Mouse (Mus musculus) retina, embryonic 14.5 days (tissue): ENCODE measurements at regions not wholly inside any gene's neighbourhood (a gene's known extent, or its start where the extent isn't known, plus 50 kb on each side); places are given as distances from the start of the nearest gene placed in this dataset.
A peak's percentile ranks its signal among the peaks of the same experiment; 100 is the strongest.

ENCODE experiments used
- DNase-seq: peaks from one replicate; pipeline ENCODE4 v3.0.0-alpha.2; 2015; ENCODE audit warnings: low spot score

DNA sequence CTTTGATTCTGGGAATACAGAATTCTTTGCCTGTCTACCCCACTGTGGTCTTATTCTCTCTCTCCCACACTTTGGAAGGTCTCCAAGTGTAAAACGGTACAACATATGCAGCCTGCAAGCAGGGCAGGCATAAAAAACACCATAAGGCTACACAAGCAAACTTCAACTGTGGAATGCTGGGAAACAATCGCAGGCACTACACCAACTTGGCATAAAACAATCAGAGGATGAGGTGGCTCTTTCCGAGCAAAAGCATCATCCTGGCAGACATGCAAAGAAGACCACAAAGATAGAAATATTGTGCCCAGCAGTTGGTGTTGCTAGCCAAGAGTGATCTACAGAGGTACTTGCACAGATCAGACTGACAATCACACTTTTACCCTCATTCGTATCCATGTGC, 88.0 kb upstream of the Galnt5 start:
- no peak for DNase-seq

- peak; percentile 9 for DNase-seq
Measured at GRCm38 (mm10) chr2:57916375-57917023, 81.2 kb upstream of the Galnt5 start.

GRCm38 (mm10) chr2:57917721-57918120, 80.0 kb upstream of the Galnt5 start:
- DNase-seq: no peak

- peak; percentile 78 for DNase-seq
Measured at GRCm38 (mm10) chr2:57919102-57919731, 78.5 kb upstream of the Galnt5 start.

DNA sequence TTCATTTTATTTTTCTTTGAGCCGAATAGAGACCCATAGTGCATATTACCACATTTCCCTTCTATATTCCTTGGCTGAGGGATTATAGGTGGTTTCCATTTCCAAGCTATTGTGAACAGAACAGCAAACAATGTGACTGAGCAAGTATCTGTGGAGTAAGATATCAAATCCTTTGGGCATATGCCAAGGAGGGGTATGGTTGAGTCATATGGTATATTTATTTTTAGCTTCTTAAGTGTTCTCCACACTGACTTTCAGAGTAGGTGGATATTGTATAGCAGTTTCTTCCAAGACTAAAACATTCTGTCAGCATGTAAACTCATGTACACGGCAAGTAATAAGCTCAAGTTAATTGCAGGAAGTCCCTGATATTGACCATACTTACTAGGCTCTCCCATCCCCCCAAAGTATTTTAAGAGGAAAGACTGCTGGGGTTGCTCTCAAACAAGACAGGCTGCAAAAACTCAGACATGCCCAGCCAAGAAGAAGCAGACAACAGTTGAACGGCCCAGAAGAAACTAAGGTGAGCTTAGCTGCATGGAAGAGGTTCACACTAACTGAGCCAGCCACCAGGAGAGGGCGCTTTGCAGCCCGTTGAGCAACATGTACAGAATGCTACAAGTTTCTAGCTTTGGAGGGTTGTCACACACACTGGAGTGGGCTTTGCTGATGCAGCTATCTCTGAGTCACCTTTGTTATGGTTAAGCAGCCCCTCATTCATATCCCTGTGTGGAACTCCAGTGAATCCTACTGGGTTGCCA, 63.4 kb upstream of the Galnt5 start:
- DNase-seq: no peak
